Mouse (Mus musculus) left cerebral cortex, adult 2 months (tissue): ENCODE measurements around the gene Tsc2. TPM values are rescaled to one million over a fixed set of nuclear protein-coding genes. Genes with fewer than 3 reads are reported as not detected.

Experiments
- DNase-seq, 2 experiments: peaks; one replicate each; pipeline ENCODE4 v3.0.0; 2021 to 2022; ENCODE audit warnings: low spot score in 2 of 2, mixed read lengths in 1 of 2; ENCODE audit errors: extremely low spot score in 1 of 2
- H3K27ac ChIP-seq: fragments of 200-600 bp; 2 replicates; pipeline ENCODE4 v1.8.1; 2022
- H3K4me3 ChIP-seq: fragments of 200-600 bp; 2 replicates; pipeline ENCODE4 v1.8.1; 2022
- CTCF ChIP-seq: fragments of 200-600 bp; IDR thresholded peaks from 2 replicates; pipeline ENCODE4 v1.8.1; 2022; ENCODE audit warnings: antibody characterized with exemption, mild to moderate bottlenecking, moderate library complexity
- intact Hi-C: fragments of 180-260 bp; cut with DNase I; formaldehyde crosslinking; loops from one replicate; pipeline ENCODE4 v1.15.1; 2025
- total RNA-seq, 2 experiments: library from RNA; stranded (reverse); gene quantifications; 2 replicates each; pipeline ENCODE4 v1.2.3; 2021

Tsc2 gene
- total RNA-seq, 2 experiments from 2014 or later, result 140 to 159 TPM

GRCm38 (mm10) chr17:24658017-24658758 lies 25.8 kb upstream of the Tsc2 start, which contains the start of gene Npw:
Gene Npw (minus strand): TSS chr17:24658457.
- no peak; the same call in 1 of the 2 replicates for TF ChIP-seq CTCF
- peak within 1 kb of the TSS; percentile 30 for H3K4me3 ChIP-seq
- intact Hi-C loops, result no loop called here
- no peak for DNase-seq
- H3K27ac ChIP-seq, result no peak within 1 kb of the TSS

GRCm38 (mm10) chr17:24654969-24655368 lies 22.5 kb upstream of the Tsc2 start:
- Histone ChIP-seq H3K4me3 (no peak overlapping the region), H3K27ac (no peak overlapping the region)
- no peak for DNase-seq
- intact Hi-C loops, result loop anchor here (2.0 kb wide), 1 partner anchor 126 kb away; no protein-coding TSS in a partner anchor
- no peak for TF ChIP-seq CTCF

GRCm38 (mm10) chr17:24653967-24654710 lies 21.7 kb upstream of the Tsc2 start:
- peak; percentile 47 to 70 for DNase-seq
- Histone ChIP-seq H3K27ac (no peak overlapping the region), H3K4me3 (0 out of 2 replicates have a peak overlapping the region, but pooled peaks have one; percentile 16)
- TF ChIP-seq CTCF, result peak; percentile 86
- intact Hi-C loops, result loop anchor here (2.0 kb wide), 1 partner anchor 125 kb away; no protein-coding TSS in a partner anchor

GRCm38 (mm10) chr17:24651835-24652234 lies 19.4 kb upstream of the Tsc2 start:
- DNase-seq, result no peak
- no peak overlapping the region for H3K27ac ChIP-seq
- intact Hi-C loops, result no loop called here

GRCm38 (mm10) chr17:24650766-24651165 lies 18.3 kb upstream of the Tsc2 start:
- TF ChIP-seq CTCF, result no peak

More at GRCm38 (mm10) chr17:24651835-24652234, 19.4 kb upstream of the Tsc2 start:
- H3K4me3 ChIP-seq, result no peak overlapping the region
- no peak for TF ChIP-seq CTCF

GRCm38 (mm10) chr17:24650070-24650616 lies 17.7 kb upstream of the Tsc2 start, which contains the start of gene Slc9a3r2:
Gene Slc9a3r2 (minus strand): TSS chr17:24650327.
- peak; percentile 40 to 52 for DNase-seq
- H3K4me3 ChIP-seq, result peak within 1 kb of the TSS; percentile 94
- peak within 1 kb of the TSS; percentile 95 for H3K27ac ChIP-seq
- intact Hi-C loops, result no loop called here
- TF ChIP-seq CTCF, result no peak

More at GRCm38 (mm10) chr17:24650766-24651165, 18.3 kb upstream of the Tsc2 start:
- no peak for DNase-seq
- peak overlapping the region; percentile 94 for H3K4me3 ChIP-seq
- intact Hi-C loops, result no loop called here
- peak overlapping the region; percentile 95 for H3K27ac ChIP-seq

GRCm38 (mm10) chr17:24649581-24650069 lies 17.2 kb upstream of the Tsc2 start:
- peak in 1 of 2 experiments; percentile 46 for DNase-seq
- intact Hi-C loops, result no loop called here
- TF ChIP-seq CTCF, result no peak; the same call in 1 of the 2 replicates
- Histone ChIP-seq H3K27ac (peak overlapping the region; percentile 95), H3K4me3 (peak overlapping the region; percentile 94)

- DNase-seq, result no peak
- intact Hi-C loops, result no loop called here
- no peak for TF ChIP-seq CTCF
- peak overlapping the region; percentile 67; the same call in 1 of the 2 replicates for H3K27ac ChIP-seq
- peak overlapping the region; percentile 94 for H3K4me3 ChIP-seq
Observed at GRCm38 (mm10) chr17:24648731-24649377, 16.4 kb upstream of the Tsc2 start.

- no peak for DNase-seq
- intact Hi-C loops, result no loop called here
- TF ChIP-seq CTCF, result no peak
- peak overlapping the region; percentile 30 for H3K4me3 ChIP-seq
- peak overlapping the region; percentile 62 for H3K27ac ChIP-seq
Observed at GRCm38 (mm10) chr17:24647493-24647892, 15.1 kb upstream of the Tsc2 start.

- intact Hi-C loops, result no loop called here
- no peak for DNase-seq
- peak overlapping the region; percentile 62; the same call in 1 of the 2 replicates for H3K27ac ChIP-seq
- H3K4me3 ChIP-seq, result no peak overlapping the region
- no peak for TF ChIP-seq CTCF
Observed at GRCm38 (mm10) chr17:24646381-24646780, 14.0 kb upstream of the Tsc2 start.

- intact Hi-C loops, result no loop called here
- Histone ChIP-seq H3K4me3 (no peak overlapping the region), H3K27ac (peak overlapping the region; percentile 85)
- TF ChIP-seq CTCF, result no peak
- DNase-seq, result no peak
Observed at GRCm38 (mm10) chr17:24645916-24646315, 13.5 kb upstream of the Tsc2 start.
